Mouse (Mus musculus) midbrain, embryonic 14.5 days (tissue): ENCODE data around the gene Ppp2r3d. TPM values are rescaled to one million over a fixed set of nuclear protein-coding genes. Genes with fewer than 3 reads are reported as not detected.

ENCODE experiments used
- ATAC-seq: fragments of 200-750 bp; cut with Nextera tagmentation; 2 replicates; pipeline ENCODE4 v1.8.0; 2017; ENCODE audit warnings: moderate number of reproducible peaks, moderate library complexity; ENCODE audit not compliant: low FRiP score, low TSS enrichment
- DNase-seq: peaks from one replicate; pipeline ENCODE4 v3.0.0-alpha.2; 2015
- H3K27ac ChIP-seq: fragments of 300-500 bp; sonication (generic); replicated peaks from 2 replicates; pipeline ENCODE4 v1.5.1; 2014; ENCODE audit warnings: mild to moderate bottlenecking, low read depth, low read length, moderate library complexity
- H3K27me3 ChIP-seq: fragments of 300-500 bp; sonication (generic); 2 replicates; pipeline ENCODE4 v1.6.1; 2014; ENCODE audit warnings: low read length, control low read depth, mixed read lengths; ENCODE audit not compliant: control insufficient read depth, insufficient read depth
- H3K36me3 ChIP-seq: fragments of 300-500 bp; sonication (generic); 2 replicates; pipeline ENCODE4 v1.6.1; 2014; ENCODE audit warnings: low read length, control low read depth; ENCODE audit not compliant: control insufficient read depth, insufficient read depth
- H3K4me1 ChIP-seq: fragments of 300-500 bp; sonication (generic); 2 replicates; pipeline ENCODE4 v1.6.1; 2014; ENCODE audit warnings: mild to moderate bottlenecking, antibody characterized with exemption, low read length, control low read depth; ENCODE audit not compliant: control insufficient read depth, insufficient read depth
- H3K4me2 ChIP-seq: fragments of 300-500 bp; sonication (generic); 2 replicates; pipeline ENCODE4 v1.6.1; 2014; ENCODE audit warnings: mild to moderate bottlenecking, low read length, moderate library complexity
- H3K4me3 ChIP-seq: fragments of 300-500 bp; sonication (generic); replicated peaks from 2 replicates; pipeline ENCODE4 v1.5.1; 2014; ENCODE audit warnings: low read depth, low read length
- H3K9ac ChIP-seq: fragments of 300-500 bp; sonication (generic); replicated peaks from 2 replicates; pipeline ENCODE4 v1.6.1; 2014; ENCODE audit warnings: mild to moderate bottlenecking, low read length, moderate library complexity
- H3K9me3 ChIP-seq: fragments of 300-500 bp; sonication (generic); 2 replicates; pipeline ENCODE4 v1.6.1; 2016; ENCODE audit warnings: low read length, control low read depth, mixed read lengths; ENCODE audit not compliant: control insufficient read depth
- WGBS: fragments of 180-500 bp; shearing (Covaris S2); extraction: QIAGEN DNeasy Blood & Tissue Kit; methylation state at CpG from one replicate; pipeline ENCODE4 v1.1.7; 2014; 5-methylcytosine and 5-hydroxymethylcytosine counted together
- polyA plus RNA-seq: library from polyadenylated mRNA; unstranded; fragments of >200 nt; fragmentation: Nextera tagmentation; extraction: Ambion mirVana; gene quantifications from 2 replicates; pipeline ENCODE4 v1.2.1, GENCODE M21; 2014

Ppp2r3d gene
- polyA plus RNA-seq, 1 experiment from 2014 or later, result 158 TPM

DNA sequence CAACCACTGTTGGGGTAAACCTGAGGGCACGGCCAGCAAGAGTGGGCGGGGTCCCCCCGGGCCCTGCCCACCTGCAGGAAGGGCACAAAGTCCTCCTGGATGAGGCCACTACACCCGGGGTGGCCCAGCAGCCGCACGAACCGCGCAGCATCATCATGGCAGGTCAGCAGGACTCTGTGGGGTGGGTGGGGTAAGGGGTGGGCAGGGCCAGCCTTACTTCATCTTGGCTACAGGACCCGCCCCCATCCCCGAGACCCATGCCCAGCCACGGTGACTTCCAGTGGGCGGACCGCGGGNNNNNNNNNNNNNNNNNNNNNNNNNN is 36.0 kb downstream of the Ppp2r3d start:
- Histone ChIP-seq H3K4me3 (no peak overlapping the region), H3K27me3 (no peaks in the 10 kb centered on the region), H3K4me1 (no peaks in the 10 kb centered on the region), H3K4me2 (no peak overlapping the region), H3K27ac (no peak overlapping the region), H3K36me3 (peaks cover 36% of the 10 kb centered on the region), H3K9me3 (peaks cover 32% of the 10 kb centered on the region), H3K9ac (no peak overlapping the region)
- DNase-seq (peak; percentile 3), ATAC-seq (no peak; the same call in 1 of the 2 replicates)
- 79% methylated on average over 14 of the region's 14 CpGs for WGBS

DNA sequence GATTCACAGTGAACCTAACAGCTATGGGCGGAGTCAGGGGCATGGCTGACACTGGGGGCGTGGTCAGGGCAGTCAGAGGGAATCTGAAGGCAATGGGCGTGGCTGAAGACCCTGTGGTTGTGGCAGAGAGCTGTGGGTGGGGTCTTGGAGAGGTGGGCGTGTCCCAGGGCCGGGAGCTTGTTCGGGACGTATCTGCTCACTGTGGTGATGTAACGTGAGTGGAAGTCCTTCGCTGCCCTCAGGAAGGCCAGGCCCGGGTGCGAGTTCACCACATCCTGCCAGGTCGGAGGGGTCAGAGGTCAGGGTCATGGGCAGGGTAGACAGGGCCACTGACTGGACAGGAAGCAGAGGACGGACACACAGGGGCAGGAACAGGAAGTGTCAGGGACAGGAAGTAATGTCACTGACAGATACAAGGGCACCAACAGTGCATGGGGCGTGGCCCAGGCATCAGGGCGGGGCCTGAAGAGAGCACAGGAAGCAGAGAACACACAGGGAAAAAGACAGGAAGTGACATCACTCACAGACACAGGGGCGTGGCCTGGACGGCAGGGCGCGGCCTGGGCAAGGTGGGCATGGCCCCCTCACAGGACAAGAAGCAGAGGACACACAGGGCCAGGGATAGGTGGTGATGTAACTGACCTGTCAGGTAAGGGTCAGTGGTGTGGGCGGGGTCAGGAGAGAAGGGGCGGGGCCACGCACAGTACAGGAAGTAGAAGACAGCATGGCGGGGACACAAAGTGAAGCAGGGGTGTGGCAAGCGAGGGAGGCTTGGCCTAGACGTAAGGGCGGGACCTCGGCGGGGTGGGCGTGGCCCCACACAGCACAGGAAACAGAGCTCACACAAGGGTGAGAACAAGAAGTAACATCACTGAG is 36.6 kb downstream of the Ppp2r3d start:
- ATAC-seq (peak; percentile 67), DNase-seq (no peak)
- H3K9me3 ChIP-seq, result peaks cover 32% of the 10 kb centered on the region
- no peak overlapping the region for H3K9ac ChIP-seq
- no peaks in the 10 kb centered on the region for H3K27me3 ChIP-seq
- H3K4me1 ChIP-seq, result no peaks in the 10 kb centered on the region
- H3K4me2 ChIP-seq, result no peak overlapping the region
- WGBS, result 95% methylated on average over 29 of the region's 29 CpGs
- peaks cover 36% of the 10 kb centered on the region for H3K36me3 ChIP-seq
- H3K4me3 ChIP-seq, result no peak overlapping the region
- no peak overlapping the region for H3K27ac ChIP-seq

DNA sequence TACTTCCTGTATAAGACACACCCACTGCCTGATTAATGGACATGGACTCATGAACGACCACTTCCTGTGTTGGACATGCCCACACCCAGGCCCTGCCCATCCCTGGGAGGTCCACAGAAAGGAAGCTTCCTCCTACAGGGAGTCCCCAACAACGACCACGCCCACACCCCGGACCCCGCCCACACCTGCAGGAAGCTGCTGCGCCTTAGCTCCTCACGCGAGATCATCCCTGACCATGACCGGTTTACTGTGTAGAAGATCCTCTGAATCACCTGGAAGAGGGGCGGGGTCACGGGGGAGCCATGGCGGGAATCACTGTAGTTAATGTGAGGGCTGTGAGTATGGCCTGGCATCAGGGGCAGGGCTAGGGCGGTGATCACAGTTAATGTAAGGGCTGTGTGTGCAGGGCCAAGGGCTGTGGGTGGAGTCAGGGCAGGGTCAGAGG is 37.3 kb downstream of the Ppp2r3d start:
- Histone ChIP-seq H3K9ac (no peak overlapping the region), H3K36me3 (peaks cover 36% of the 10 kb centered on the region), H3K4me3 (no peak overlapping the region), H3K27ac (no peak overlapping the region), H3K4me1 (no peaks in the 10 kb centered on the region), H3K9me3 (peaks cover 32% of the 10 kb centered on the region), H3K27me3 (no peaks in the 10 kb centered on the region), H3K4me2 (no peak overlapping the region)
- peak; percentile 62 for ATAC-seq
- 94% methylated on average over 13 of the region's 13 CpGs for WGBS
- peak; percentile 3 for DNase-seq

DNA sequence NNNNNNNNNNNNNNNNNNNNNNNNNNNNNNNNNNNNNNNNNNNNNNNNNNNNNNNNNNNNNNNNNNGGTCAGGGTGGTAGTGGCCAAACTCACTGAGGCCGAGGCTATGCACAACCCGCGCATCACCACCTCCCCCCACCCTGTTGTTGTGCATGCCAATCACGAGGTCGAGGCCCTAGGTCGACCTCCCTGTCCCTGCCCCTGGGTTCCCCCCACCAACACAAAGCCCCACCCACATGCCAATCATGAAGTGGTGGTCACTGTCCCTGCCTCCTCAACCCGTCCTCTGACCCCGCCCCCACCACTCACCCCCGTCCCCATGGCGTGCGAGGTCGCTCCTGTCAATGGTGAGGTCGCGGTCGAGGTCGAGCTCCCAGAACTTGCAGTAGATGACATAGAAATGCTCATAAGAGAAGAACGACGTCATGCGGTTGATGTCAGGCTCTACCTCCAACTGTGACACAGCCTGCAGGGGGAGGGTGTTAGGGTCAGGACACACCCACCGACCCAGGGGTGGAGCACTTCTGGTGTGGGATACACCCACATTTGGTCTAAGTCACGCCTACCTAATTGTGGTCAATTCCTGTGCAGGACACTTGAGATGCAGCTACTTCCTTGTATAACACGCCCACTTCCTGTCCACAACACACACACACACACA is 37.9 kb downstream of the Ppp2r3d start:
- WGBS, result 97% methylated on average over 22 of the region's 22 CpGs
- Histone ChIP-seq H3K9me3 (peaks cover 32% of the 10 kb centered on the region), H3K4me1 (no peaks in the 10 kb centered on the region), H3K27ac (no peak overlapping the region), H3K36me3 (peaks cover 36% of the 10 kb centered on the region), H3K27me3 (no peaks in the 10 kb centered on the region), H3K4me2 (no peak overlapping the region), H3K4me3 (no peak overlapping the region), H3K9ac (no peak overlapping the region)
- DNase-seq, result peak; percentile 1
- peak; percentile 31 for ATAC-seq

DNA sequence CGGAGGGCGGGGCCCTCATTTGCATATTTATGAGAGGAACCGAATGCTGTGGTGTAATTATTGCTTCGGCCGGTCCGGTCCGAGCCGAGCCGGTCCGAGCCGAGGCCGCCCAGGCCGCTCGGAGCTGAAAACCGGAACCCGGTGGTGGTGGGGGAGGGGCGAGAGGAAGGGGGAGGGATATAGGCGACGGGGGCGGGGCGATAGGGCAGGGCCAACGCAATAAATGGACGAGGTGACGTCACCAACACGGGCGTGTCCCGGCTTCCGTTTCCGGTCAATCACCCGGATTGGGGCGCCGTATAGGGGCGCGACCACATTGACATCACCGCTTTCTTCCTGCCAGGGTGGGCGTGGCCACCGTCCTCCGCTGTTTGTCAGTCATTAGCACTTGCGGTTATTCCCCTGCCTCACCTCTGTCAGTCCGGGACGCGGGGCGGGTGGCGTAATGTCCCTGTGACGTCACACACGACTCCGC is 51.2 kb downstream of the Ppp2r3d start:
- Histone ChIP-seq H3K9me3 (no peaks in the 10 kb centered on the region), H3K27ac (peak overlapping the region; percentile 97), H3K9ac (peak overlapping the region; percentile 64), H3K4me2 (peak overlapping the region; percentile 61), H3K36me3 (no peaks in the 10 kb centered on the region), H3K27me3 (0 out of 2 replicates have a peak, but pooled peaks cover 6% of the 10 kb centered on the region), H3K4me3 (peak overlapping the region; percentile 73), H3K4me1 (no peaks in the 10 kb centered on the region)
- DNase-seq (peak; percentile 99), ATAC-seq (peak; percentile 58)
- WGBS, result 2% methylated on average over 47 of the region's 47 CpGs

DNA sequence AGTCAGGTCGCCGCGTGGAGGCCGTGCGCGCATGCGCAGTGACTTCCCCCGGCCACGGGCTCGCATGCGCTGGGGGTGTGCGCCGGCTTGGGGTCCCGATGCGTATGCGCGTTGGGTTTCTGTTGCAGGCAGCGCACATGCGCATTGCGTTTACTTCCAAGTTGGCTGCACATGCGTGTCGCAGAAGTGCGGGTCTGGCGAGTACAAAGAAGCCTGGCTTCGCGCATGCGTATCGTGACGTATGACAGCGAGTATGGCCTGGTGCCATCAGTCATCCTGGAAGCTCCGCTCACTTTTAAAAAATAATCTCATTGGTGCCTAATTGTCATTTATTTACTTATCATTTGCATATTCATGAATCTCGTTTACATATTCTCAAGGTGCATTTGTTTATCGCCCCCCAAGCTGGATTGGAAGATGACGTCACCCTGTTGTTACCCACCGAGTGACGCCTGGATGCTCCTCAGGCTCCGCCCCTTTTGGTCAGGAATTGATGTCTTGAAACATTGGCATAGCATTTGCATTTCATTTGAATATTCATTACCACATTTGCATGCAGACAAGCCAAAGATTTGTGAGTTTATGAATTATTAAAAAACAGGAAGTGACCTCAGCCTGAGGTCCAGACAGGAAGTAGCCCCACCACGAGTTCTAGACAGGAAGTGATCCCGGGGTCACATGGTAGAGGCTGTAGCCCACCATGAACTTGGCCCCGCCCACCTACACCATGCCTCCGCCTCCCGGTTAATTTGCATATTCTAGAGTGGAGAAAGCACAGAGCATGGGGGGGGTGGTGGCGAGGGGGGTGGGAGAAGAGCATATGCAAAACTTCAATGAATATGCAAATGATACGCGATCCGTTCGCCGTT is 51.9 kb downstream of the Ppp2r3d start:
- Histone ChIP-seq H3K4me1 (no peaks in the 10 kb centered on the region), H3K9ac (peak overlapping the region; percentile 78), H3K4me2 (peak overlapping the region; percentile 61), H3K27me3 (0 out of 2 replicates have a peak, but pooled peaks cover 6% of the 10 kb centered on the region), H3K4me3 (peak overlapping the region; percentile 73), H3K9me3 (no peaks in the 10 kb centered on the region), H3K36me3 (no peaks in the 10 kb centered on the region), H3K27ac (peak overlapping the region; percentile 97)
- DNase-seq, result peak; percentile 100
- peak; percentile 86 for ATAC-seq
- WGBS, result under 1% methylated on average over 48 of the region's 48 CpGs

DNA sequence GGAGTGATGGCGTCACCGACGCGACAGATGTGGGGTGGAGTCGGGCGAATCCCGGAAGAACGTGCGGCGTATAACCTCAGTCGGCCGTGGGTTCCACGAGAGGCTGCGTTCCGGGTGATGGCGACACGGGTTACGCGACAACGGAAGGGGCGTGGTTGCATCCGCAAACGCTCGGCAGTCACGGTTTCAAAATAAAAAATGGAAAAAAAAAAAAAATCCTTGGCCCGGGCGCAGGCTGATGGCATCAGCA is 52.5 kb downstream of the Ppp2r3d start:
- under 1% methylated on average over 27 of the region's 27 CpGs for WGBS
- Histone ChIP-seq H3K27ac (peak overlapping the region; percentile 97), H3K27me3 (0 out of 2 replicates have a peak, but pooled peaks cover 4% of the 10 kb centered on the region), H3K4me2 (peak overlapping the region; percentile 61), H3K36me3 (no peaks in the 10 kb centered on the region), H3K4me3 (peak overlapping the region; percentile 73), H3K4me1 (no peaks in the 10 kb centered on the region), H3K9ac (peak overlapping the region; percentile 78), H3K9me3 (no peaks in the 10 kb centered on the region)
- DNase-seq, result no peak
- peak; percentile 26; the same call in 1 of the 2 replicates for ATAC-seq

DNA sequence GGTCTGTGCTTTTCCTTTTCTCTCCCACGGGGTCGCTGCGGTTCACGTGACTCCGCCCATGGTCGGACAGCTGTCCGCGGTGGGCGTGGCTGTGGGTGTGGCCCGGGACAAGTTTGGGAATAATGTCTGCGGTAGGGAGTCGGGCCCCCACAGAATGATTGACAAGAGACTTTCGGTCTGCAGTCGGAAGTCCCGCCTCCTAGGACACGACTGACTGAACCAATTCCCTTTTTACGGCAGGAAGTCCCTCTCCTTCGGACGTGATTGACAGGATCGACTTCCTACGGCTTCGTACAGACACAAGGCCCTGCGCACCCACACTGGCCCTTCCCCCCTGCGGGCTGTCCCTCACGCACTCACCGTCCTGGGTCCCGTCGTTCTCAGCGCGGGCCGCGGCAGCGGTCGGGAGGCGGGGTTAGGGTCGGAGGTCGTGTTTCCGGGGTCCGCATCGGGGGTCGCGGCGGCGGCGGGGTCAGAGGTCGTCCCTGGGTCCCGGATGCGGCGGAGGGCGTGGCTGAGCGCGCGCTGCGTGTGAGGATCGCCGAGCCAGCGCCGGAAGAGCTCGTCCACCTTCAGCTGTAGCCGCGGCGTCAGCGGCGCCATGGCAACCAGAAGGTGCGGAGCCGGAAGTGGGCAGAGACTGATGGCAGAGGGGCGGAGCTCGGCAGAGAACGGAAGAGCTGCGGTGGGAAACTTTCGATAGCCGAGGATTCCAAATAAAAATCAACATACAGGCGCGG is 53.0 kb downstream of the Ppp2r3d start:
- DNase-seq, result peak; percentile 97
- under 1% methylated on average over 74 of the region's 74 CpGs for WGBS

More for the DNA sequence above, 53.0 kb downstream of the Ppp2r3d start:
- Histone ChIP-seq H3K27me3 (0 out of 2 replicates have a peak, but pooled peaks cover 4% of the 10 kb centered on the region), H3K9me3 (no peaks in the 10 kb centered on the region), H3K4me1 (no peaks in the 10 kb centered on the region), H3K4me3 (peak overlapping the region; percentile 73), H3K9ac (peak overlapping the region; percentile 78), H3K27ac (peak overlapping the region; percentile 97), H3K36me3 (no peaks in the 10 kb centered on the region), H3K4me2 (peak overlapping the region; percentile 61)
- peak; percentile 75 for ATAC-seq
